Mouse (Mus musculus) kidney, adult 2 months (tissue): Measurements from ENCODE around the gene Psme1. TPM values are rescaled to one million over a fixed set of nuclear protein-coding genes. Genes with fewer than 3 reads are reported as not detected.
A peak's percentile ranks its signal among the peaks of the same experiment; 100 is the strongest.

Source experiments
- DNase-seq: peaks from one replicate; pipeline ENCODE4 v3.0.0; 2021
- H3K27ac ChIP-seq: fragments of 200-500 bp; 2 replicates; pipeline ENCODE4 v1.5.1; 2012; ENCODE audit warnings: low read depth, low read length, control low read depth, inconsistent platforms; ENCODE audit not compliant: insufficient read depth
- H3K27me3 ChIP-seq: fragments of 200-500 bp; replicated peaks from 2 replicates; pipeline ENCODE4 v1.6.1; 2012; ENCODE audit warnings: mild to moderate bottlenecking, moderate library complexity, low read length, inconsistent platforms; ENCODE audit not compliant: control insufficient read depth, insufficient read depth
- H3K36me3 ChIP-seq: fragments of 200-500 bp; 2 replicates; pipeline ENCODE4 v1.6.1; 2012; ENCODE audit warnings: mild to moderate bottlenecking, moderate library complexity, low read length, inconsistent platforms; ENCODE audit not compliant: control insufficient read depth, insufficient read depth
- H3K4me1 ChIP-seq: fragments of 200-500 bp; 2 replicates; pipeline ENCODE4 v1.6.1; 2011; ENCODE audit warnings: low read length; ENCODE audit not compliant: control insufficient read depth, insufficient read depth
- H3K4me3 ChIP-seq: fragments of 200-500 bp; 2 replicates; pipeline ENCODE4 v1.5.1; 2011; ENCODE audit warnings: mild to moderate bottlenecking, low read depth, low read length, control low read depth; ENCODE audit not compliant: insufficient read depth
- CTCF ChIP-seq: fragments of 200-500 bp; conservative IDR thresholded peaks from 2 replicates; pipeline ENCODE4 v1.5.1; 2011; ENCODE audit warnings: low read depth, mild to moderate bottlenecking, control low read depth, low read length, moderate library complexity, mixed read lengths; ENCODE audit not compliant: insufficient read depth, insufficient read length
- POLR2A ChIP-seq: fragments of 200-500 bp; IDR thresholded peaks from one replicate; pipeline ENCODE4 v1.6.1; 2011; ENCODE audit warnings: low read depth, low read length, control low read depth
- WGBS: fragments of 180-500 bp; shearing (Covaris S2); methylation state at CpG from one replicate; pipeline ENCODE4 v1.1.7; 2018; 5-methylcytosine and 5-hydroxymethylcytosine counted together
- polyA plus RNA-seq: library from polyadenylated mRNA; depleted of rRNA; stranded (reverse); fragments of >200 nt; gene quantifications from 2 replicates; pipeline ENCODE4 v1.2.3, GENCODE M21; 2012; rRNA removed

Gene Psme1
- 60.5 and 77.5 TPM in 2 replicates for polyA plus RNA-seq

DNA sequence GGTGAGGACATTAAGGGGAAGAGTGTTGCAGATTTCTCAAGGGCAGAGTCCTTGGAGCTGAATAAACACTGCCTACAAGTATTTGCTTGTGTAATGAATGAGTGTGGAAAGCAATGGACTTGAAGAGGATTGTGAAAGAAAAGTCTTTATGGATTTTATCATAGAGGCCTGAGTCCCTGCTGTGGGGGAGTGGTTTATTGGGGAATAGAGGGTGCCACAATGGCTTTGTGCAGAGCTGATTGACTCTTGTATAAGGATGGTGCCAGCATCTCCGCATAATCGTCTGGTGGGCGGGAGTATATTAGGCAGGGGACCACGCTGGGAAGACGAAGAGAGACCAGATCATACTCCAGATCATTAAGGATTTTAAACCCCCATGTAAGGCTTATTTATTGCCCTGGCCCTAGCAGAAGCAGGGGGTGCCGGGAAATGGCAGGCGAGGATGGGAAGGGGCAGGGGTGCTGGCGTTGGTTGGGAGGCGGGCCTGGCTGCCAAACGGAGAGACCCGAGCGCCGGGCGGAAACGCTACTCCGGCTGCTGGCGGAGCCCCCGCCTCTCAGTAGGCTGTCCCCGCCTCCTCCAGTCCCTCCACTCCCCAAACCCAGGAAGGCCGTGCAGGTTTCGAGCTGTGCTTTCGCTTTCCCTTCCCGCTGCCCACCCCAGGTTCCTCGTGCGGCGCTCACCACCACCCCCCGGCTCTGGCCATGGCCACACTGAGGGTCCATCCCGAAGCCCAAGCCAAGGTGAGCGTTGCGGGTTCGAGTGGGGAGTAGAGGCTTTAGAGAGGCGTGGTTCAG lies at the start of gene Psme1:
Gene Psme1 (plus strand): TSS at position 253 of the 797 bp plus-strand sequence.
- DNase-seq = peak; percentile 87
- Histone ChIP-seq H3K27ac (peak within 1 kb of the TSS; percentile 84), H3K36me3 (no peaks in the 10 kb centered on the region), H3K4me1 (peaks cover 7% of the 10 kb centered on the region; the same call in 1 of the 2 replicates), H3K27me3 (no peaks in the 10 kb centered on the region), H3K4me3 (peak within 1 kb of the TSS; percentile 85)
- WGBS = under 1% methylated on average over 31 of the region's 32 CpGs
- TF ChIP-seq POLR2A (peak; percentile 4), CTCF (no peak)

DNA sequence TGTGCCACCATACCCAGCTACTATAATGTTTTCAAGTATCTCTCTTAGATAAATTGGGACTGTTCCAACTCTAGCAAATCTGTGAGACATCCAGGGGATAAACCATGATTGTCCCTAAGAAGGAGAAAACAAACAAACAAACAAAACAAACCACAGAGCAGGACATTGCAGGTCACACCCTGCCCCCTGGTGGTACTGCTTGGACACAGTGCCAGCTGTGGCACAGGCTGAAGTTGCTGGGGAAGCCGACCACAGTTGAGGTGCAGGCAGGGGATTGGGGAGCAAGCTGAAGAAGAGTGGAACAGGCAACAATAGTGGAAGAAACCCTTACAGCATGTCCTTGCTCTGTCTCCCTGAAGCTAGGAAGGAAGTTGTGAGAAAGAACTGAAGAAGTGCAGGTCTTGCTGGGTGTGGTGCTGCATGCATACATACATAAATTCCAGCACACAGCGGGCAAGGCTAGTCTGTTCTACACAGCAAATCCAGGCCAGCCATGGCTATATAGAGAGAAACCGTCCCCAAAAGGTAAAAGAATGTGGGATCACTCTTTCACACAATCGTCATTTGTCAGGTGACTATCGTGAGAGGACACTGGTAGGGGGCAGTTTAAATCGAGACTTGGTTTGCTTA lies 41.7 kb upstream of the Psme1 start:
- WGBS = 55% methylated on average over 6 of the region's 6 CpGs
- DNase-seq = peak; percentile 52
- TF ChIP-seq POLR2A (no peak), CTCF (peak; percentile 79)
- no peaks in the 10 kb centered on the region for H3K4me1 ChIP-seq
- no peak overlapping the region for H3K27ac ChIP-seq
- H3K36me3 ChIP-seq = no peaks in the 10 kb centered on the region
- H3K4me3 ChIP-seq = no peak overlapping the region
- H3K27me3 ChIP-seq = no peaks in the 10 kb centered on the region

DNA sequence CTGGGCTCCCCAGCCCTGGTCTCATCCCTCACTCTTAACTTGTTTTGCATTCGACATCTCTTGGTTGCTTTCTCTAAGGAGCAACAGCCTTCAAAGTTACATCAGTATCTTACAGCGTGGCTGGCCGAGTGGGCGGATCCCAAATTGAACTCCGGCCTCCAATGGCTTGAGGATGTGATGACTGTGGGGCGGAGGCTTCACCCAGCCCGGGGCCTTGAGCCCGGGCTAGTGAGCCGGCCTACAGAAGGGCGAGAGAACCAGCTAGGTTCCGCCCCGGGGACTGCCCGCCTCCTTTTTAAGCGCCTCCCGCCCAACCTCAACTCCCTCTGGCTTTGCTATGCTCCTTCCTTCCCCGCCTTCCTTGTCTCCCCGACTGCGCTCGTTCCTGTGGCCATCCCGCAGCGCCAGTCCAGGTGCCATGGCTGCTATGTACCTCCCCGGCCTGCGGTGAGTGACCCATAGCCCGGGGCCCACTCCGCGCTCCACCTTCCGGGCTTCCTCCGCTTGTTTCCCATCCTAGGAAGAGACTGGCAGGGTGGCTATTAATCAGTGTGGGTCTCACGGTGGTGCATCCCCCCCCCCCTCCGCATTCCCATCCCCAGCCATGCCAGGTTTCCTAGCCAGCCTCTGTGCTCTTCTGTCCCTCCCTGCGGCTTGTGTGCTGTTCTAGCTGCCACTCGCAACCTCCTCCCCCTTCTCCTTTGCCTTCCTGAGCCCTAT lies 37.7 kb upstream of the Psme1 start, which contains the start of gene Pck2:
Gene Pck2 (plus strand): TSS at position 200 of the 720 bp plus-strand sequence.
- no peaks in the 10 kb centered on the region for H3K27me3 ChIP-seq
- DNase-seq = peak; percentile 94
- peak within 1 kb of the TSS; percentile 74 for H3K27ac ChIP-seq
- H3K4me1 ChIP-seq = no peaks in the 10 kb centered on the region
- TF ChIP-seq CTCF (no peak), POLR2A (peak; percentile 22)
- H3K36me3 ChIP-seq = no peaks in the 10 kb centered on the region
- peak within 1 kb of the TSS; percentile 77 for H3K4me3 ChIP-seq
- WGBS = under 1% methylated on average over 32 of the region's 32 CpGs

DNA sequence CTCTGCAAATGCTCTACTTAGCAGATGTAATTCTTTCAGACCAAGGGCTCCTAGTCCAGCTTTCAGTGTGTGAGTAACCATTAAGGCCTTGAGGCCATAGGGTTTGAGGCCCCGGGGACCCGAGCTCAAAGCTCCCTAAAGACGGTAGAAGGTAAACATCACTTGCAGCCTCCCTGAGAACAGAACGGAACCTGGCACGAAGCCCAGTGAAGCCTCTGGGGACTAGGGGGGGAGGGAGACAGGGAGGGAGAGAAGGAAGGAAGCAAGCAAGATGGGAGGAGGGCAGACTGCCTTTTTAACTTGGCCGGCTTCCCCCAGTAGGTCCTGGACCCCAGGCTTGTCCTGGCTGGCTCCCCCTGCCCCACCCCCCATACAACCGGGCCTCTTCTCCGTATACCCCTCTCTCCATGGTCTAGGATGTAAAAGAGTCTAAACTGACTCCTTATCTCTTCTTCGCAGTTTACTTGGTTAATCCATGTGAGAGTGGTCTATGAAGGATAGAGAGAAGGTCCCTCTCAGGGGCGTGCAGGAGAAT lies 37.1 kb upstream of the Psme1 start:
- H3K27me3 ChIP-seq = no peaks in the 10 kb centered on the region
- WGBS = 8% methylated on average over 10 of the region's 10 CpGs
- peak overlapping the region; percentile 17; the same call in 1 of the 2 replicates for H3K27ac ChIP-seq
- H3K4me3 ChIP-seq = peak overlapping the region; percentile 77
- no peaks in the 10 kb centered on the region for H3K4me1 ChIP-seq
- peak; percentile 82 for DNase-seq
- no peaks in the 10 kb centered on the region for H3K36me3 ChIP-seq
- TF ChIP-seq POLR2A = no peak
- TF ChIP-seq CTCF = no peak

DNA sequence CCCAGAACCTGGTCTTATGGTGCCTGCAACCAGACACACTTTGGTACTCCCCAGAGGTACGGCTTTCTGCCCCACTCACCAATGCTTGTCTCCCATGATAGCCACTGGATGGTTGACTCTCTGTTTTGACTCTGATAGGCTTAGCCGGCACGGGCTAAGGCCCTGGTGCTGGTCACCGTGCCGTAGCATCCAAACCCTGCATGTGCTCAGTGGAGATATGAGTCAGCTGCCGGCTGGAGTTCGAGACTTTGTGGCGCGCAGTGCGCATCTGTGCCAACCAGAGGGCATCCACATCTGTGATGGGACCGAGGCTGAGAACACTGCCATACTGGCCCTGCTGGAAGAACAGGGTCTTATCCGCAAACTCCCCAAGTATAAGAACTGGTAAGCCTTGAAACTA lies 35.7 kb upstream of the Psme1 start:
- no peak for TF ChIP-seq CTCF
- 98% methylated on average over 12 of the region's 12 CpGs for whole genome bisulfite sequencing
- DNase-seq = no peak

DNA sequence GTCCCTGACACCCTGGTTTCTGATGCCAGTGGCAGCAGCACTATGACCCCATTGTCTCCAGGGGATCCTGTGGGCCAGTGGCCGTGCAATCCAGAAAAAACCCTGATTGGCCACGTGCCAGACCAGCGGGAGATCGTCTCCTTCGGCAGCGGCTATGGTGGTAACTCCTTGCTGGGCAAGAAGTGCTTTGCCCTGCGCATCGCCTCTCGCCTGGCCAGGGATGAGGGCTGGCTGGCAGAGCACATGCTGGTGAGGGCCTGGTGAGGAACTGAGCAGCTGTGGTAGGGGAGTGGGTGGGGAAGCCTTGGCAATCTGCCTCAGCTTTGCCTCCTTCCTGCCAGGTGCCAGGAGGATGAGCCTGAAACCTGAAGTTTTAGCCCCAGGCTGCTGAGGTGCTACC lies 33.6 kb upstream of the Psme1 start:
- no peak overlapping the region for H3K27ac ChIP-seq
- H3K27me3 ChIP-seq = no peaks in the 10 kb centered on the region
- no peak for DNase-seq
- TF ChIP-seq POLR2A (no peak), CTCF (no peak)
- H3K4me3 ChIP-seq = no peak overlapping the region
- WGBS = 69% methylated on average over 9 of the region's 9 CpGs
- no peaks in the 10 kb centered on the region for H3K4me1 ChIP-seq
- no peaks in the 10 kb centered on the region; the same call in 1 of the 2 replicates for H3K36me3 ChIP-seq

More for the DNA sequence above, 35.7 kb upstream of the Psme1 start:
- Histone ChIP-seq H3K4me1 (no peaks in the 10 kb centered on the region), H3K36me3 (no peaks in the 10 kb centered on the region), H3K4me3 (no peak overlapping the region), H3K27ac (no peak overlapping the region), H3K27me3 (no peaks in the 10 kb centered on the region)

DNA sequence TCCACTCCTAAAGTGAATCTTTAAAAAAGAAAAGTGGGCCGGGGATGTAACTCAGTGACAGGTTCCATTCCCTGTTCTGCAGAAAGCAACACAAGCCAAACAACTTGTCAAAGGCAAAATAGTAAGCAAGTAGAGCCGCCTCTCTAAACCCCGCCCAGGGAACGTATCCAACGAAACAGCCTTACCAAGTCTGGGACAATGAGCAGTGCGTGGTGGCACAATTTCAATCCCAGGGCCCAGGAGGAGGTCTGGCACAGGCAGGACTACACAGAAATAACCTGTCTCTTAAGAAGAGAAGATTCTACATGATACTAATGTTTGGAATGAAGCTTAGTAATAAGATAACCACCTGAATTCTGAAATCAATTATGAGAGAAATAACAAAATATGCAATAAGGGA lies 27.7 kb upstream of the Psme1 start:
- no peak for DNase-seq
- 88% methylated on average over 6 of the region's 6 CpGs for WGBS

More for the DNA sequence above, 27.7 kb upstream of the Psme1 start:
- H3K27me3 ChIP-seq = no peaks in the 10 kb centered on the region
- H3K36me3 ChIP-seq = no peaks in the 10 kb centered on the region; the same call in 1 of the 2 replicates
- no peak overlapping the region for H3K4me3 ChIP-seq
- no peak for TF ChIP-seq CTCF
- no peak for TF ChIP-seq POLR2A
- H3K27ac ChIP-seq = no peak overlapping the region
- no peaks in the 10 kb centered on the region for H3K4me1 ChIP-seq
